Mouse (Mus musculus): ENCODE measurements around the gene Sall1. TPM values are rescaled to one million over a fixed set of nuclear protein-coding genes. Genes with fewer than 3 reads are reported as not detected.

Gene Sall1
- polyA plus RNA-seq (2012; rRNA removed) = 18.2 and 26.1 TPM in 2 replicates

GRCm38 (mm10) chr8:89043940-89044339 lies at the start of gene Sall1:
Gene Sall1, minus strand, starts transcription at chr8:89044162.

